Mouse (Mus musculus): Measurements from ENCODE around the gene Gm16503. TPM values are rescaled to one million over a fixed set of nuclear protein-coding genes. Genes with fewer than 3 reads are reported as not detected.
A peak's percentile ranks its signal among the peaks of the same experiment; 100 is the strongest.

Gm16503 gene
- total RNA-seq, 1 experiment from 2014 or later = not detected

- peak; percentile 50 for ATAC-seq (replicated peaks; ENCODE audit: insufficient number of reproducible peaks, low FRiP score, low TSS enrichment, poor library complexity, severe bottlenecking)
Measured at GRCm38 (mm10) chr4:147586511-147587473, 46.8 kb downstream of the Gm16503 start.

Other genes with a start within 250 kb of the Gm16503 start
- not detected in 3 replicates for gene Zfp988, start 234.5 kb upstream of the Gm16503 start, total RNA-seq (2017)
- gene Zfp978, start 178.9 kb upstream of the Gm16503 start, total RNA-seq (2017) = not detected in 3 replicates
- gene Zfp982, start 47.8 kb upstream of the Gm16503 start, total RNA-seq (2017) = 0.58 TPM in 1 of 3 replicates, not detected in the others
- gene Zfp985, start 13.1 kb downstream of the Gm16503 start, total RNA-seq (2017) = not detected in 3 replicates
- 1.1 TPM in 1 of 3 replicates, not detected in the others for gene Zfp979, start 102.3 kb downstream of the Gm16503 start, total RNA-seq (2017)
- gene Zfp534, start 162.3 kb downstream of the Gm16503 start, total RNA-seq (2017) = 0.43 TPM in 1 of 3 replicates, not detected in the others